Mouse (Mus musculus): ENCODE measurements around the gene Taf13.

The Taf13 gene

DNA sequence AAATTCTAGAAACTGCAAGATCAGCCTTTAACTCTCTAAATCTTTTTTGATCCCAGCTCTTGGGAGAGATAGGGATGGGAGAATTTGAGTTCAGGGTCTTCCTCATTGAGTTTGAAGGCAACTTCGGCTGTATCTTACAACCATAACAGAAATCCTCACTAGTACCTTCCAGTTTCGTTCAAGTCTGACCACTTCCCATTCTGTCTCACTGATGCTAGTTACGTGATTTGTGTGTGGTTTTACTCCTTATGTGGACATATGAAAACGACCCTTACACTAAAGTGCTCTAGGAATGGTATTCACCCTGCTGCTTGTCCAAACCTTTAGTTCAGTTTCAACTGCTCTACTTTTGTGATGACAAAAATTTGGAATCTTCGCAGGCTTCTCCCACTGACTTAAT is 2.5 kb downstream of the Taf13 start:
- in situ Hi-C loops (cut with MboI), result no loop called here

DNA sequence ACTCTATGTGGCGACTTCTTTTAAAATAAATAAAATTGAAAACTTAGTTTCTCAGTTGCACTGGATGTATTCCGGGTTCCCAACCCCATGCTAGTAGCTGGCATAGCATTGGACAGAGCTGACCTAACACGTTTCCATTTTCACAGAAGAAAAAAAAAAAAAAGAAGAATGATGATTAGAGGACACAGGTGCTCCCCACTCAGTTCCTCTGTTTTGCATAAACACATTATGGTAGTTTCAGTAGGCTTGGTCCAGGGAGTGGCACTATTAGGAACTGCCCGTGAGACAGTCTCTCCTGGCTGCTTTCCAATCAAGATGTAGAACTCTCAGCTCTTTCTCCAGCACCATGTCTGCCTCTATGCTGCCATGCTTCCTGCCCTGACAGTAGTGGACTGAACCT is 13.1 kb downstream of the Taf13 start:
- in situ Hi-C loops (cut with MboI), result no loop called here

DNA sequence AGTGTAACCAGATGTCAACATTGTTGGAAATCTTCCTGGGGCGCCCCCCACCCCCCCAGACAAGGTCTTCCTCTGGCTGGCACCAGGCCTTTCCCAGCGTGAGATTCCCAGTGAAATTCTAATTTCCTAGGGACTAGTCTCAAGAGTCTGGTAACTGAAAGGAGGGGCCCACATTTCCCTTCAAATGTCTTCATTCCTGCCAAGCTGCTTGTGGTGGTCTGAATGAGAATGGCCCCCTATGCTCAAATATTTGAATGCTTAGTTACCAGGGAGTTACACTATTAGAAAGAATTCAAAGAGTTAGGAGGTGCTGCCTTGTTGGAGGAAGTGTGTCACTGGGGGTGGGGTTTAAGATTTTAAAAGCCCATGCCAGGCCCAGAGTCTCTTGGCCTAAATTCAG is 16.9 kb downstream of the Taf13 start:
- in situ Hi-C loops (cut with MboI), result no loop called here

DNA sequence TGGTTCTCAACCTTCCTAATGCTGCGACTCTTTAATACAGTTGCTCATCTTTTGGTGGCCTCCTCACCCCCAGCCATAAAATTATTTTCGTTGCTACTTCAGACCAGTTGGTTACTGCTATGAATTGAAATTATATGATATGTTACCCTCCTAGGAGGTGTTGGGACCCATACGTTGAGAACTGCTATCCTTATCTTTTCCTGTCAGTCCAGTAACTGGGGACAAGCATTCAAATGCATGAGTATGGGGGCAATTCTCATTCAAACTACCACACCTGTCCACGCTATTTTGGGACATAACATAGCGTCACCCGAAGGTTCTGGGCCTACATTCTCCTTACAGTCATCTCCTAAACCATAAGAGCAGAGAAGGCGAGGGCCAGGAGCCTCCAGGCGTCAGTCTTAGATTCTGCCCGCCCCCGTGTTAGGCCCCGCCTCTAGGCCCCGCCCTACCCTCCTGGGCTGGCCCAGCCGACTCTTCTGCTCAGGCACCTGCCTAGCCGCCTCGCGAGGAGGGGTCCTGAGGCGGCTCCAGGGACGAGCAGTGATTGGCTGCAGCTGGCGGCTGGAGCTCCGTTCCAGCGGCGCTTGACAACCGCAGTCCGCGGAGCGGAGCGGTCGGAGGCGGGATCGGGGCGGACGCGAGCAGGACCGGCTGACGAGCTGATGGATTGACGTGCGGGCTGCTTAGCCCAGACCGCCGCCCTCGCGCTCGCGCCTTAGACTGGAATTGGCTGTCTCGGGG is 19.5 kb downstream of the Taf13 start, which contains the start of gene Wdr47:
Gene Wdr47 (plus strand): TSS at position 494 of the 744 bp plus-strand sequence.
- in situ Hi-C loops (cut with MboI), result no loop called here

DNA sequence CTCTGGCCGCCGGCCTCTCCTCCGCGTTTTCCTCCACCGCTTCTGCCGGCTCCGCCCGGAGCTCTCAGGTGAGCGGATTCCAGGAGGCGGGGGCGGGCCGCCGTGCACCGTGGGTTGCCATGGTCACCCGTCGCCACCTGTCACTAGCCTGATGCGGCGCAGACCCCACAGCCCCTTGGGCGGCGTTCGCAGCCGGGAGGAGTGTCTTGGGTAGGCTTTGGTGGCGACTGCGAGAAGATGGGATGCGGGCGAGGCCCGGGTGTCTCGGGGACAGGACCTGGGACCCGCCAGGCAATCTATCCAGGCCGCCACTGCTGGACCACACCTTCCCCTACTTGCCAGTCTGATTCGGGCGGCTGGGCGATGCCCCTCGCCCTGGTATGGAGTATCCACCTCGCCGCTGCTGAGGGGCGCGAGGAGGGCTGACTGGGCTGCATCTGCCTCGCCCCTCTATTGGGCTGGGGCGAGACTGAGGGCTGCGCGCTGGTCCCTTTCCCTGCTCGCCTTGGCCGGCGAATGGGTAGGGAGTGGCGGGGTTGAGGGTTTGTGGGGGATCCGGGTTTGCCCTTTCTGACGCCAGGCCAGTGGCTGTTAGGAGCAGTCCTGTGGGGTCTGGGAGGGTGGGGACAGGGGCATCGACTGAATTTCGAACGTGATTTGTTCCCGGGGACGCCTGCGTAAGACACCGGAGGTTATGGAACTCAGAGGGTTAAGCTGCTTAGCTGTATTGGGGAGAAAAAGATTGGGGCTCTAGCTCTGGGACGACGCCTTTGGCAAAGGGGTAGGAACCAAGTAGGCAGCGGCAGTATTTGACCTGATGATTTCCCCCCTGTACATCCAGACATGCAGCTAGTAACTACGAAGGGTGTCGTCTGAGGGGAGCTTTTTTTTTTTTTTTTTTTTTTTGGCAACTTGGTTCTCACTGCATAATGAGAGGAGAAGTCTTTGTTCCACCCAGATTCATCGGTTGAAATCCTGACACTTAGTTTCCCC is 20.3 kb downstream of the Taf13 start:
- in situ Hi-C loops (cut with MboI), result no loop called here

DNA sequence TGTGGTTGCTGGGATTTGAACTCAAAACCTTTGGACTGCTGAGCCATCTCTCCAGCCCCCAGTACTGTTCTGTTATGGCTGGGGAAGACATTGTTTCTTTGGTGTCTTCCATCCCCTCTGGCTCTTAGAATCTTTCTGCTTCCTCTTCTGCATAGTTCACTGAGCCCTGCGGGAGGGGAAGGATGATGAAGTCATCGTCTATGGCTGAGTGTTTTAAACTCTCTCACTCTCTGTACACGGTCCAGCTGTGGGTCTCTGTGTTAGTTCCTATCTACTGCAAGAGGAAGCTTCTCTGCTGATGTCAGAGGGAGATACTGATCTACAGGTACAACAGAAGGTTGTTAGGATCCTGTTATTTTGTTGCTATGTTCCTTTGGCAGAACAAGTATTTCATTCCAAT is 37.4 kb downstream of the Taf13 start:
- in situ Hi-C loops (cut with MboI), result no loop called here
